Mouse (Mus musculus) hindbrain, embryonic 10.5 days (tissue): Measurements from ENCODE around the gene Map4k1. TPM values are rescaled to one million over a fixed set of nuclear protein-coding genes. Genes with fewer than 3 reads are reported as not detected.

Source experiments
- DNase-seq: peaks from one replicate; pipeline ENCODE4 v3.0.0-alpha.2; 2017; ENCODE audit warnings: low spot score
- H3K27ac ChIP-seq: fragments of 300-500 bp; sonication (generic); 2 replicates; pipeline ENCODE4 v1.5.1; 2016; ENCODE audit warnings: mild to moderate bottlenecking, moderate library complexity
- H3K27me3 ChIP-seq: fragments of 300-500 bp; sonication (generic); 2 replicates; pipeline ENCODE4 v1.6.1; 2016; ENCODE audit warnings: mild to moderate bottlenecking; ENCODE audit not compliant: poor library complexity, insufficient read depth, severe bottlenecking
- H3K36me3 ChIP-seq: fragments of 300-500 bp; sonication (generic); 2 replicates; pipeline ENCODE4 v1.6.1; 2016; ENCODE audit warnings: mild to moderate bottlenecking, moderate library complexity
- H3K4me1 ChIP-seq: fragments of 300-500 bp; sonication (generic); replicated peaks from 2 replicates; pipeline ENCODE4 v1.6.1; 2016; ENCODE audit warnings: mild to moderate bottlenecking
- H3K4me3 ChIP-seq: fragments of 300-500 bp; sonication (generic); 2 replicates; pipeline ENCODE4 v1.5.1; 2016; ENCODE audit warnings: mild to moderate bottlenecking, moderate library complexity
- H3K9me3 ChIP-seq: fragments of 300-500 bp; sonication (generic); 2 replicates; pipeline ENCODE4 v1.6.1; 2016; ENCODE audit warnings: mild to moderate bottlenecking, moderate library complexity
- WGBS: fragments of 180-500 bp; shearing (Covaris S2); methylation state at CpG from one replicate; pipeline ENCODE4 v1.1.7; 2016; 5-methylcytosine and 5-hydroxymethylcytosine counted together
- polyA plus RNA-seq: library from polyadenylated mRNA; unstranded; fragments of >200 nt; fragmentation: Nextera tagmentation; extraction: Ambion mirVana; gene quantifications from 2 replicates; pipeline ENCODE4 v1.2.1, GENCODE M21; 2016

Map4k1 gene
- polyA plus RNA-seq, 1 experiment from 2014 or later = 8.8 TPM

DNA sequence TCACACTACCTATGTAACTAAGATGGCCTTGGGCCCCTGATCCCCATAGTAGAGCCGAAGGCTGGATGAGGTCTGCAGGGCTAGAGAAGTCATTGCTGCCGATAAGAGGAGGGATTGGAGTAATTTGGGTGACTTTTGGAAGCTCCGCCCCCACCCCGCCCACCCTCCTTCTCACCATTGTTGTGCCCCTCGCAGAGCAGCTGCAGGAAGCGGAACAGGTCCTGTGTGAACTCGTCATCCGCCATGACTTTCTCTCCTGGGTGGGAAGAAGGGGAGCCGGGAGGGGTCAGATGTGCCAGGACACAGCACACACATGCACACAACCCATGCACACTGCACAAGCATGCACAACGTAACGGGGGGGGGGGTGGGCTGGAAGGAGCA, 61.8 kb downstream of the Map4k1 start:
- Histone ChIP-seq H3K27me3 (peaks cover 8% of the 10 kb centered on the region), H3K4me1 (peaks cover 42% of the 10 kb centered on the region), H3K9me3 (peaks cover 6% of the 10 kb centered on the region; the same call in 1 of the 2 replicates), H3K36me3 (no peaks in the 10 kb centered on the region), H3K27ac (peak overlapping the region; percentile 53), H3K4me3 (0 out of 2 replicates have a peak overlapping the region, but pooled peaks have one; percentile 16)
- WGBS = 48% methylated on average over 11 of the region's 11 CpGs
- peak; percentile 21 for DNase-seq

DNA sequence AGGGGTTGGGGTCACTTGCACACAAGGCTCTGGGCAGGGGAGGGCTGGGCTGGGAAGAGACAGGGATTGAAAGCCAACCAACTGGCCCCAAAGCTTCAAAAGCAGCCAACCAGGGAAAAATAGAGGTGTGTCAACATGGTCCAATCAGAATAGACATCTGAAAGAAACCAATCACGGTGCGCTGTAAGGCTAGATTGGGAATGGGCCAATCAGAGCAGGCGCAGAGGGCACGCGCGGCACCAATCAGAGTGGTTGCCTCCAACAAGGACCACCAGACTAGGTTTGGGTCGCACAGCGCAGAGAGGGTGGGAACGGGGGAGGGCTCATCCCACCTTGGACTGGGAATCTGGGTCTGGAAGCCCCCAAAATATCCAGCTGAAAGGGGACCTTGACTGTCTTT, 62.5 kb downstream of the Map4k1 start:
- peaks cover 42% of the 10 kb centered on the region for H3K4me1 ChIP-seq
- H3K27me3 ChIP-seq = peaks cover 8% of the 10 kb centered on the region
- peak overlapping the region; percentile 53 for H3K27ac ChIP-seq
- 59% methylated on average over 9 of the region's 9 CpGs for WGBS
- peaks cover 6% of the 10 kb centered on the region; the same call in 1 of the 2 replicates for H3K9me3 ChIP-seq
- 0 out of 2 replicates have a peak overlapping the region, but pooled peaks have one; percentile 9 for H3K4me3 ChIP-seq
- peak; percentile 35 for DNase-seq
- no peaks in the 10 kb centered on the region for H3K36me3 ChIP-seq

DNA sequence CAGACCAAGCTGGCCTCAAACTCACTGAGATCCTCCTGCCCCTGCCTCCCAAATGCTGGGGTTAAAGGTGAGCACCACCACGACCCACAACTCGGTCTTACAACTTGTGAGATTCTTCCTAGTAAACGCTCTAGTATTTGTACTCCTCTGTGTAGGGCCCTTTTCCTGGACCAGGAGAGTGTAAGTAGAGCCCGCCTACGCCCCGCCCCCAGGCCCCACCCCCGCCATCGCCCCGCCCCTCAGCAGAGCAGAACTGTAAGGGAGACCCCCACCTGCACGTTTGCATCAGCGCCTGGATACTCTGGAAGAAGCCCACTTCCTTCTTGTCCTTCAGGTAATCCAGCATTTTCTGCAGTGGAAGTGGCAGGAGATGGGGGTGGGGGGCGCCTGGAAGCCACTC, 64.7 kb downstream of the Map4k1 start:
- WGBS = 4% methylated on average over 12 of the region's 12 CpGs
- Histone ChIP-seq H3K27me3 (peaks cover 13% of the 10 kb centered on the region), H3K9me3 (peaks cover 6% of the 10 kb centered on the region; the same call in 1 of the 2 replicates), H3K27ac (no peak overlapping the region), H3K4me1 (peaks cover 29% of the 10 kb centered on the region), H3K4me3 (no peak overlapping the region; the same call in 1 of the 2 replicates), H3K36me3 (no peaks in the 10 kb centered on the region)
- no peak for DNase-seq

DNA sequence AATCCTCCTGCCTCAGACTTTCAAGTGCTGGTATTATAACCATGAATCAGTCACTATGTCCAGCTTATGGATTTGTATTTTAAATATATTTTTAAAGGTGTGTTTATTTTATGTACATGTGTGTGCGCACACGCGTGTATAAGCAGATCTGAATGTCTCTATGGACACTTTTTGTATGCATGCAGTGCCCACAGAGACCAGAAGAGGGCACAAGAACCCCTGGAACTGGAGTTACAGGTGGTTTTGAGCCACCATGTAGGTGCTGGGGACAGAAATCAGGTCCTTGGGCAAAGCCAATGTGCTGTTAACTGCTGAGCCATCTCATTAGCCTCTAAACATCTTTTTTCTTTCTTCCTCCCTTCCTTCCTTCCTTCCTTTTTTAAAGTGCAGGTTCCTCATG, 66.2 kb downstream of the Map4k1 start:
- Histone ChIP-seq H3K9me3 (peaks cover 6% of the 10 kb centered on the region; the same call in 1 of the 2 replicates), H3K4me3 (no peak overlapping the region), H3K27ac (no peak overlapping the region), H3K4me1 (peaks cover 34% of the 10 kb centered on the region), H3K36me3 (no peaks in the 10 kb centered on the region), H3K27me3 (peaks cover 28% of the 10 kb centered on the region)
- 81% methylated on average over 3 of the region's 3 CpGs for WGBS
- no peak for DNase-seq

DNA sequence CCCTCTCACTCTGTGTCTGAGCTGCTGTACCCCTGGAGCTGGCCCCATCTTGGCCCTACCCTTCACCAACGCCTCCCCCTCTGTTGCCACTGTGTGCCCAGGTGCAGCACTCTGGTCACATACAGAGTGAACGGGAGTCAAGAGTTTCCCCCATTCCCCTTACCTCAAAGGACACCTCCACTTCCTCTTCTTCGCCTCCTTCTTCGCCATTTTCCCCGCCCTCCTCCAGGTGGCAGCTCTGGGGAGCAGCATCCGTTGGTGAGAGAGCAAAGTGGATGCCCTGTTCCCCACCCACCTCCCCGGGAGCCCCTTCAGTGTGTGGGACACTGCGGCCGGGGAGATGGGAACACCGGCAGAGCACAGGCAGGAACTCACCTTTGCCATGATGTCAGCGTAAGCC, 66.8 kb downstream of the Map4k1 start:
- Histone ChIP-seq H3K4me1 (peaks cover 29% of the 10 kb centered on the region), H3K27ac (no peak overlapping the region), H3K36me3 (no peaks in the 10 kb centered on the region), H3K27me3 (peaks cover 33% of the 10 kb centered on the region), H3K9me3 (peaks cover 6% of the 10 kb centered on the region; the same call in 1 of the 2 replicates), H3K4me3 (no peak overlapping the region)
- WGBS = 79% methylated on average over 11 of the region's 11 CpGs
- no peak for DNase-seq

DNA sequence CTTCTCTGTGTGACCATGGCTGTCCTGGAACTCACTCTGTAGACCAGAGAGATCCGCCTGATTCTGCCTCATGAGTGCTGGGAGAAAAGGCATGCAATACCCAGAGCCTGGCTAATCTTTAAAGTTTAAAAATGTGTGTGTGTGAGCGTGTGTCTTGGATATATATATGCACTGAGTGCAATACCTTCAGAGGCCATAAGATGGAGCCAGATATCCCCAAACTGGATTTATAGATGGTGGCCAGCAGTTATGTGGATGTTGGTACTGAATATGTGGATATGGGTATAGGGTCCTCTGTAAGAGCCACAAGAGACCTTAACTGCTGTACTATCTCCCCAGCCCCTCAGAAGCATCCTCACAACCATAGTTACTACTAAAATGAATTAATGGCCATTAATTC, 68.9 kb downstream of the Map4k1 start:
- no peaks in the 10 kb centered on the region for H3K36me3 ChIP-seq
- H3K4me3 ChIP-seq = no peak overlapping the region
- H3K9me3 ChIP-seq = peaks cover 6% of the 10 kb centered on the region; the same call in 1 of the 2 replicates
- peaks cover 48% of the 10 kb centered on the region for H3K27me3 ChIP-seq
- no peak overlapping the region for H3K27ac ChIP-seq
- peaks cover 16% of the 10 kb centered on the region for H3K4me1 ChIP-seq
- 40% methylated on average over 2 of the region's 2 CpGs for WGBS
- no peak for DNase-seq

DNA sequence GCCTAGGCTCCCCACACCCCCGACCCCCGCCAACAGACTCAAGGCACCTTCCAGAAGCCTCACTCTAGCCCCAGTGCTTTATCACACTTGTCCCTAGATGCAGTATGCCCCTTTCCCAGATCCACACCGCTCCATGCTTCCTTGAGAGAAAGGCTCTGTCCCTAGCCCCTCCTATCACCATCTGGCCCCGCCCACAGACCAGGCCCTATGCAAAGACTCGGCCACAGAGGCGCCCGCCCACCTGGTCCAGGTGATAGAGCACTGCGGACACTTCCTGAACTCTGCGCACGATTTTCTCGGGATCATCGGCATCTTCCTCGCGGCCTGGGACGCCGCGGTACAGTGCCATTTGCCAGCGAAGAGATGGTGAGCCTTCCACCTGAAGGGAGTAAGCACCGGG, 71.0 kb downstream of the Map4k1 start:
- no peaks in the 10 kb centered on the region for H3K36me3 ChIP-seq
- H3K27ac ChIP-seq = no peak overlapping the region
- 5% methylated on average over 19 of the region's 19 CpGs for WGBS
- H3K4me1 ChIP-seq = peaks cover 9% of the 10 kb centered on the region
- H3K27me3 ChIP-seq = peaks cover 63% of the 10 kb centered on the region
- peak overlapping the region; percentile 26 for H3K4me3 ChIP-seq
- no peak for DNase-seq
- peaks cover 6% of the 10 kb centered on the region; the same call in 1 of the 2 replicates for H3K9me3 ChIP-seq

Other genes with a start within 250 kb of the Map4k1 start
- 151 and 160 TPM in 2 replicates for gene Mrps12, start 240.2 kb upstream of the Map4k1 start, polyA plus RNA-seq
- 38.6 and 43.9 TPM in 2 replicates for gene Sars2, start 240.1 kb upstream of the Map4k1 start, polyA plus RNA-seq
- gene Ccer2, start 225.9 kb upstream of the Map4k1 start, polyA plus RNA-seq = 0.22 and 0.48 TPM in 2 replicates
- gene Sirt2, start 215.3 kb upstream of the Map4k1 start, polyA plus RNA-seq = 66.5 and 84.5 TPM in 2 replicates
- gene Nfkbib, start 214.5 kb upstream of the Map4k1 start, polyA plus RNA-seq = 56.0 and 61.1 TPM in 2 replicates
- 4.0 TPM in 2 replicates for gene Rinl, start 193.1 kb upstream of the Map4k1 start, polyA plus RNA-seq
- gene Hnrnpl, start 173.5 kb upstream of the Map4k1 start, polyA plus RNA-seq = 312 TPM in 2 replicates
- gene Ech1, start 156.8 kb upstream of the Map4k1 start, polyA plus RNA-seq = 87.9 and 93.3 TPM in 2 replicates
- 3.9 and 4.0 TPM in 2 replicates for gene Lgals4, start 148.2 kb upstream of the Map4k1 start, polyA plus RNA-seq
- gene Lgals7, start 118.2 kb upstream of the Map4k1 start, polyA plus RNA-seq = 0.97 and 4.0 TPM in 2 replicates
- 0.40 TPM in 1 of 2 replicates, not detected in the other for gene Capn12, start 100.6 kb upstream of the Map4k1 start, polyA plus RNA-seq
- gene Actn4, start 19.7 kb upstream of the Map4k1 start, polyA plus RNA-seq = 216 and 245 TPM in 2 replicates
- gene Eif3k, start 186 bp upstream of the Map4k1 start, polyA plus RNA-seq = 426 and 432 TPM in 2 replicates
- gene Ryr1, start 143.1 kb downstream of the Map4k1 start, polyA plus RNA-seq = 0.51 and 0.97 TPM in 2 replicates
- gene Rasgrp4, start 152.8 kb downstream of the Map4k1 start, polyA plus RNA-seq = 0.34 and 0.54 TPM in 2 replicates
- 17.6 and 18.4 TPM in 2 replicates for gene Fam98c, start 174.2 kb downstream of the Map4k1 start, polyA plus RNA-seq
- 1.1 TPM in 2 replicates for gene Ggn, start 188.2 kb downstream of the Map4k1 start, polyA plus RNA-seq
- gene Spred3, start 188.4 kb downstream of the Map4k1 start, polyA plus RNA-seq = 3.5 and 3.6 TPM in 2 replicates
- 305 and 348 TPM in 2 replicates for gene Psmd8, start 198.7 kb downstream of the Map4k1 start, polyA plus RNA-seq
- gene Catsperg1, start 232.0 kb downstream of the Map4k1 start, polyA plus RNA-seq = 0.51 and 0.97 TPM in 2 replicates